Mouse (Mus musculus) layer of hippocampus, postnatal 25 days (tissue): ENCODE data around the gene Uhrf1bp1. TPM values are rescaled to one million over a fixed set of nuclear protein-coding genes. Genes with fewer than 3 reads are reported as not detected.

Experiments
- DNase-seq, 2 experiments: peaks; one replicate each; pipeline ENCODE4 v3.0.0; 2022; ENCODE audit warnings: mixed read lengths in 2 of 2, low spot score in 1 of 2; ENCODE audit errors: extremely low spot score in 1 of 2
- total RNA-seq, 2 experiments: library from RNA; stranded (reverse); gene quantifications; 2 replicates each; pipeline ENCODE4 v1.2.3; 2021

Gene Uhrf1bp1
- total RNA-seq, 2 experiments from 2014 or later, result 16.3 to 16.5 TPM

DNA sequence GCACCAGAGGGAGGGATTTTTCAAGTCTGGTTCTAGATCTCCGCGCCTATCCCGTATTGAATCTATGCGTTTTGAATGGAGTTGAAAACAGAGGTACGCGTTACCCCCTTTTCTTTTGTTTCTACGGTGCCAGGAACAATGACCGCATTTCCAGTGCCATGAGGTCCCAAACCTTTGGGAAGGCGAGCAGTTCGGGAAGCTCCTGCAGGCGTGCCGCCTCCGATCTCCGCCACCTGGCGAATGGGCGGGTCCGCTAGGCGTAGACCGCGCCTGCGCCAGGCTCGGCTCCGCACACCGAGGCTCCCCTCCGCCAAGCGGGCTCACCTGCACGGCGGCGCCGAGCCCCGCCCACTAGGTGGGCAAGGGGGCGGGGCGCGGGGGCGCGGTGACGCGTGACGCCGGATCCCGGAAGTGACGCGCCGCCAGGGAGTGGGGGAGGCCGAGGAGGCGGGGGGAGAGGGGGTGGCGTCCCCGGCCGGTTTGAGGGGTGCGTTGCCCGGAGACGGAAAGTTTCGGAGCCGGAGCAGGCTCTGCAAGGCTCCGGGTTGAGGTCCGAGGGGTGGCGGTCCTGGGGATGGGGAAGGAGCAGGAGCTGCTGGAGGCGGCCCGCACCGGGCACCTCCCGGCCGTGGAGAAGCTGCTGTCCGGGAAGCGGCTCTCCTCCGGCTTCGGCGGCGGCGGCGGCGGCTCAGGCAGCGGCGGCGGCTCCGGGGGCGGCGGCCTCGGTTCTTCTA is 52.8 kb downstream of the Uhrf1bp1 start, which contains the start of gene Anks1:
Gene Anks1, plus strand, starts transcription at position 419 of the 734 bp plus-strand sequence.
- DNase-seq, result peak; percentile 76 to 83

DNA sequence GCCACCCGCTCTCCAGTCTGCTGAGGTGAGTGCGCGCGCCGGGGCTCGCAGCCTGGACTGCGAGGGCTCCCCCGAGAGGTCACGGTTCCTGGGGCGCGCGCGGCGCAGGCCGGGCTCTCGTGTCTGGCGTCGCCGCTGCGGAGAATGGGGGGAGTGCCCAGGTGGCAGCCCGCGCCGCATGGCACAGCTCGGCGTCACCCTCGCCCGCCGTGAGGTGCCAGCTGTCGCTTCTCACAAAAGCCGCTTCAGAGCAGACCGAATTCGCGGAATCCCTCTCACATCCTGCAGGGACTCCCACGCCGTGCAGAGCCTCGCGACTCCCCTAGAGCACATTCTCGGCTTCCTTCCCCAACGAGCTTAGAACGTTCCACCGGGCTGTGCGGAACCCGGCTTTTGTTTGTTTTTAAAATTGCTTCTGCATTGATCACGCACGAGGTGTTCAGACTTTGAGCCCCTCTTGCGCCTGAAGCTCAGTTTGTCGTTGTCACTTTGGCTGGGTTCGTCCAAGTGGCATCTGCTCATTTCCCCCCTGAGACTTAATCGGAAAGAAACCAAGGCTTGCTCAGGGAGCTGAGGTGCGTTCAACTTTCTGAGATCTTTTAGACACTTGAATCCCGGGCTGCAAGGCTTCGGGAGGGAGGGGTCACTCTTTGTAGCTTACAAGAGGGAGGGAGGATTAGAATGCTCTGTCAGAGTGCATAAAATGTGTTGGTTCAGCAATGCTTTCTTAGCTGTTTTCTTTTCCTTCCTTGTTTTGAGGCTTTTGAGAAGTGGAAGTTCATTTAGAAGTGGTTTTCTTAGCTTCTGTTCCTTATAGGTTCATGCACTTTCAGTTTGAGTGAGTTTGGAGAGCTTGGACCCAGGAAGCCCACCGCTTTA is 53.6 kb downstream of the Uhrf1bp1 start, which contains the start of gene Taf11:
Gene Taf11, minus strand, starts transcription at position 223 of the 879 bp plus-strand sequence.
- DNase-seq, result peak; percentile 60 to 68

DNA sequence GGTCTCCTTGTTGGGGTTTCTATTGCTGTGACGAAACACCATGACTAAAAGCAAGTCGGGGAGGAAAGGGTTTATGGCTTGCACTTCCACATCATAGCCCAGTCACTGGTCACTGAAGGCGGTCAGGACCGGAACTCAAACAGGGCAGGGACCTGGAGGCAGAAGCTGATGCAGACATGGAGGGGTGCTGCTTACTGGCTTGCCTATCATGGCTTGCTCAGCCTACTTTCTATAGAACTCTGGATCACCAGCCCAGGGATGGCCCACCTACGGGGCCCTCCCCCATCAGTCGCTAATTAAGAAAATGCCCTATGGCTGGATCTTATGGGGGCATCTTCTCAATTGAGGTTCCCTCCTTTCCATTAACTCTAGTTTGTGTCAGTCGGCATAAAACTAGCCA is 55.1 kb downstream of the Uhrf1bp1 start:
- no peak for DNase-seq

DNA sequence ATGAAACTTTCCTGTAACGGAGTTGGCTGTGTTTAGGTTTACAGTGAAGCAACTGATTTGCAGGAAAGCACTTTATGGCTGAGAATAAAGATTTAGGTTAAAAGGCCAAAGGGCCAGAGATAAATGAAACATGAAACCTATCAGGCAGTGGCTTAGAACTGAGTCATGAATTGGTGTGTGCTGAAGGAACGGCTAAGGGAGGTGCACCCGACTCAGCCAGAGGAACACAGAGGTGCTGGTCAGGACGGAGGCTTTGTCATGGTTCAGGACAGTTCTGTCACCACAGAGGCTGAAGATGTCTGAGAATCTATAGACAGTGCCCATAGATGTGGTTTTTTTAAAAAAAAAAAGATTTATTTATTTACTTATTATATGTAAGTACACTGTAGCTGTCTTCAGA is 58.5 kb downstream of the Uhrf1bp1 start:
- no peak for DNase-seq

DNA sequence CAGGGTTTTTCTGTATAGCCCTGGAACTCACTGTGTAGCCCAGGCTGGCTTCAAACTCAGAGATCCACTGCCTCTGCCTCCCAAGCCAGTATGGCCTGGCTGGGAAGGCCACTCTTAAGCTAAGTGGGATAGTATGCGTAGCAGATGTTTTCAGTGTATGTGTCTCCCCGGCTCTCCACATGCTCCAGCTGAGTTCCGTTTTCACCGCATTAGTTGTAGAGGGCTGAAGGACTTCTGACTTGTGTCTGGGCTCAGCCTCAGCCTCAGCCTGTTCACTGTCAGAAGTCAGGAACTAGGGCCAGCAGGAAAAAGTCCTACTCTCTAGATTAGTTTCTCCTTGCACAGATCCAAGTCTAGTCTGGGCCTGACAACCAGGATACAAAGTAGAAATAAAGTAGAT is 60.1 kb downstream of the Uhrf1bp1 start:
- DNase-seq, result no peak

DNA sequence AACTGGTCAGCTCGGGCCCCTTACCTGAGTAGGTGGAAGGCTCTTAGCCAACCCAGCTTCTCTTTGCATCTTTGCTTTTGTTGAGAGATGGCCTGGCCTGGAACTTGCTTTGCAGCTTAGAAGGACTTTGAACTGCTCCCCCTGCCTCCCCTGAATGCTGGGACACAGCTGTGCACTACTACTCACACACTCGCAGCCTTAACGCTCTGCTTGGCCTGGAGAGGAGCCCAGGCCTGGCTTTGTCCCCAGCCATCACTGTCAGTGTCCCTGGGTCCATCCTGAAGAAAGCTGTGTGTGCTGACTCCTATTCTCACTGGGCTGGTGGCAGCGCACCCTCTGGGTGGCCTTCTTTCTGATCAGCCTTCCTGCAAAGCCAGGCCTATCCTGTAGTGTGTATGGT is 64.4 kb downstream of the Uhrf1bp1 start:
- no peak for DNase-seq

DNA sequence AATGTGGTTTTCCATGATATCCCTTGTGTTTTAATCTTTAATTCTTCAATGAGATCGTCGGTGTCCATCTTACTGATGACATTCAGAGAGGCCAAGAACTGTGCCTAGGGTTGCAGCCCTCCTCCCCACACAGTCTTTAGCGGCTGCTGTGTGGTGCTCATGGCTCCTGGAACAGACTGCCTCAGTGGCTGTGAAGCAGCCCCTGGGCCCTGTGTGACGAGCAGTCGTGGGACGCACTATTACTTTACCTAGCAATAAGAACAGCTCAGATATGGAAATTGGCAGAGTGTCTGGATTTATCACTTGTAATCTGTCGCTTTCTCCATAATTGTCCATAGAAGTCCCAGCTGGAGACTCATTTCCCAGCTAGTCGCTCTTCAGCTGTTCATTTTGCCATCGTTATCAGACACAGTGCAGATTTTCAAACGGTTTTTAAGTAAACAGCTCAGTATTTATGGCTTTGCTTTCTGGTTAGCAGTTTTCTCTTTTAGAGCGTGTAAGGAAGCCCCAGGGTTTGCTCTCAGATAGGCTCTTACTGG is 66.0 kb downstream of the Uhrf1bp1 start:
- DNase-seq, result no peak

DNA sequence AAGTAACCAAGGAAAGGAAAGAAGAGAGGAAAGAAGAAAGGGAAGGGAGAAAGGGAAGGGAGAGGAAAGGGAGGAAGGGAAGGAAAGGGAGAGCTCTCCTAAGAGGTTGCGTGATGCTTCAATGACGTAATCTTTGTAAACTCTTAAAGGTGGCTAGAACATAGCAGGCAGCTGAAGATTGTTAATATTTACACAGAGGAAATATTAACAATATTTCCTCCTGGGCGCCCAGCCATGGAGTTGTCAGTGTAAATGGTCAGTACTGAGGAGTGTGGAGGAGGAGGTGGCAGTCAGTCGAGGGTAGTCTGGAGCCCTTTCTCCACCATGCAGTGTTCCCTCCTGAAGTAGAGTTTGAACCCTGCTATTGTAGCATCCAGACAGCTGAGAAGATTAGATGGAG is 68.8 kb downstream of the Uhrf1bp1 start:
- DNase-seq, result no peak

DNA sequence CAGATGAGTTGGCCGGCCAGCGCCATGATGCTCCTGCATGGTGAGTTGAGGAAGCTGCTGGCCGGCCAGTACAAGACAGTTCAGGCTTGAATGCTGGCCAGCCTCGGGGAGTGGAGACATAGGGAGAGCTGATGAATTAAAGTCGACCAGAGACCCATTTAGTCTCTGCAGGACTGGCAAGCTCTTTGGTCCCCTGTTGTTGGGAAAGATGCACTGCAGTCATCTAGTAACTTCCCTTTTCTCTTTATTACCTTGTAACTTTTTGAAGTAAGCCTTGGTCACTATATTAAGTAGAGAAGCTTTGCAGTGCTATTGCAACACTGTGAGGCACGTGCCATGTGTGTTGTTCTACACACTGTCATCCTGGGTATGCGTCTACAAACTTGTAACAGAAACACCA is 69.3 kb downstream of the Uhrf1bp1 start:
- DNase-seq, result no peak

DNA sequence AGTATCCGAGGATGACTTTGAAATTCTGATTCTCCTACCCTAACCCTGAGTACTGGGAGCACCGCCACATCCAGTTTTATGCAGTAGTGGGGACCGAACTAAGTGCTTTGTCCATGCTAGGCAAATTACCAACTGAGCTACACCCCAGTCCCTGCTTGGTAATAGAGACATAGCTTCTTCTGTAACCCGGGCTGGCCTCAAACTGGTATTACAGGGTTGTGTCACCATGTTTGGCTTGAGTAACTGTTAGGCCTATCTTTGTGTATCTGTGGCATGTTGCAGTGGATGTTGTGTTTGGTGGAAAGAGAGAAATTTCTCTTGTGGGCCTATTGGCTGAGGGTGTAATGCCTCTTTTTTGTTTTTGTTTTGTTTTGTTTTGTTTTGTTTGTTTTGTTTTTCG is 74.0 kb downstream of the Uhrf1bp1 start:
- DNase-seq, result no peak

DNA sequence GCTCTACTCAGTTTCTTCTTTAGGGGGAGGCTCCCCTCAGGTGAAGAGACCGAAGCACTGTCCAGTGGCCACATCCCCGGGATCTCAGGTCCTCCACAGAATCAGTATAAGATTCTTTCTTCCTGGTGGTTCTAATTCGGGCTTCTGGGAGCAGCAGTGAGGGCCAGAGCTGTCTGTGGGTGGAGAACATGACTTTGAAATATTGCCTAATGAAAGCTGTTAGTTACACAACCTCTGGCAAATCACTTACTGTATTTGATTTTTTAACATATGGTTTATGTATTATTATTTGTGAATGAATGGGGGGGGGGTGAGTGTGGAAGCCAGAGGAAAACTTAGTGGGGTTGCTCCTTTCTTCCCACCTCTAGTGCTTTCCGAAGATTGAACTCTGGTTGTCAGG is 75.6 kb downstream of the Uhrf1bp1 start:
- no peak for DNase-seq

DNA sequence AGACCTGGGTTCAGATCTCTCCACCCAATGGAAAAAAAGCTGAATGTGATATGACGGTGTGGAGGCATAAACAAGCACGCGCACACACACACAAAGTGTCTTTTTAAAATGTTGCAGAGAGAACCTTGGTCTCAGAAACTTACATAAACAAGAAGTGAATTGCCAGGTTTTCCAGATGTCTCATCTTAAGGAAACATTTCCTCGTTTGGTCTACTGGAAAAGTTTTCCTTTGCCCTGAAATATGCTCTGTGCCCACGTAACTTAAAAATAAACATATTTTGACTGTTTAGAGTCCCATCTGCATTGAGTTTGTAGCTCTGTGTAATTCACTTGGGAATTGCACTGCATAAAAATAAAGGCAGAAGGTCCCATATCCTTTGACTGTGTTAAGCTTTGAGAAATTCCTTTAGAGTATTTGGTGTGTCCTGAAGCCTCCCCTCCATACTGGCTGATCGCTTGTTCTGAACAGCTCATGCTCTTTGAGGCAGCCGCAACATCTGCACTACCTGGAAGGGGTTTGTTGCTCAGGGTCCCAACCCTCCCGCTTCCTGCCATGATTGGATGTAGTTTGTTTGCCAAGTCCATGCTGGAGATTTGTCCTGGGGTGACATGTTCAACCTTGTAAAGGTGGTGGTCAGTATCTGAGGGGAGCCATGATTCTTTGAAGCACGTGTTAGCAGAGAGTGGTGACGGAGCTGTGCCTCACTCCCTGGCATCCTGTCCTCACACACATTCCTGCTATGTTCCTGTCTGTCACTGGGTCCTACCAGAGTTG is 78.1 kb downstream of the Uhrf1bp1 start:
- DNase-seq, result no peak

DNA sequence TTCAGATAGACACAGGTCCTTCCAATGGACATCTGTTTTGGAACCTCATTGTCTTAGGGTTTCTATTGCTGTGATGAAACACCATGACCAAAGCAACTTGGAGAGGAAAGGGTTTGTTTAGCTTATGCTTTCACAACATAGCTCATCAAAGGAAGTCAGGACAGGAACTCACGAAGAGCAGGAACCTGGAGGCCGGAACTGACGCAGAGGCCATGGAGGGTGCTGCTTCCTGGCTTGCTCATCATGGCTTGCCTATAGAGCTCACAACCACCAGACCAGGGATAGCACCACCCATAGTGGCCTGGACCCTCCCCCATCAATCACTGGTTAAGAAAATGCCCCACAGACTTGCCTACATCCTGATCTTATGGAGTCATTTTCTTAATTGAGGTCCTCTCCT is 78.8 kb downstream of the Uhrf1bp1 start:
- DNase-seq, result no peak

DNA sequence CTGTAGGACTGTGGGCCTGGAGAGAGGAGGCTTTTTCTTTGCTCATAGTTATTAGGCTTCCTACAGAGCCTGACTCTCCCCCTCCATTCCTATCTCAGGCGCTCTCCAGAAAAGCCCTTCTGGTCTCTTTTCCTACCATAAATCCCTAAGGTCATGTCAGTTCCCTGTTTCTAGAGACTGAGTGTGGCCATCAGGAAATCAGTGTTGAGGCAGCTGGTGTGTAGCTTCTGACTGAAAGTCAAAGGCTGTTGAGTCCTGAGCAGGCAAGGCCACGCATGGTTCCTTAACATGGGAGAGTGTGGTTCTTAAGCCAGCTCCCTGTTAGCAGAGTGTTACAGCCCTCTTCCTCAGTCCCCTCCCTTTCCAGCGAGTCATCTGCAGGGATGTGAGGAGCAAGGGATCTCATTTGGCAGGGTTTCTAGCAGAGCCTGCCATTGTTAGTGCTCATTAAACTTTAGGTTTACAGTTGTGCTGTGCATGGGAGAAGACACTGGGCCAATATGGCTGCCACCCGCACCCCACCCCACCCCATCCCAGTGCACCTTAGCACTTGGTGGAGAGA is 80.9 kb downstream of the Uhrf1bp1 start:
- DNase-seq, result no peak

DNA sequence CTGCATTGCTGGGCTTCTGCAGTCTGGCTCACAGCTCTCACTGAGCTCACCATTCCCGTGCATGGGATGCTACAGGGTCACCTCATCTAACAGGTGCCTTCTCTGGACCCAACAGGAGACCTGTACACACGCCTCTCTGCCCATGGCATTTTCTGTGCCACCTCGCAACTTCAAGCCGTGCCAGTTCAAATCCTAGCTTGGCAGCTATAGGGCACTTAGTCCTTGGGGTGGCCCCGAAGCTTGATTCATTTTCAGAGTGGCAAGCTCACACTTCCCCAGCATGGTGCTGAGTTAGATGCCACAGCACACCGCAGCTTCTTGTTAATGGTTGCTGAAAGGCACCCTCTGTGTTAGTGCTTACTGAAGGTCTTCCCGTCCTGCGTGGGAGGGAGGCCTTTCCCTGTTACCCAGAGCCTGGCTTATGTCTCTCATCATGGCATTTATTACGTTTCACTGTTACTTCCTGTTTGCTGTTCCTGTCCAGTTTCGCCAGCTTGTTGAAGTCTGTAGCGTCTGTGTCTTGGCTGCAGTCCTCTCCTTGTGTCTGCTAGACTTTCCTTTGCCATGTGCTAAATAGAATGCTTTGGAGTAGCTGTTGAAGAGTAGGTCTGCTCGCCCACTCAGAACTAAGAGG is 82.0 kb downstream of the Uhrf1bp1 start:
- no peak for DNase-seq

DNA sequence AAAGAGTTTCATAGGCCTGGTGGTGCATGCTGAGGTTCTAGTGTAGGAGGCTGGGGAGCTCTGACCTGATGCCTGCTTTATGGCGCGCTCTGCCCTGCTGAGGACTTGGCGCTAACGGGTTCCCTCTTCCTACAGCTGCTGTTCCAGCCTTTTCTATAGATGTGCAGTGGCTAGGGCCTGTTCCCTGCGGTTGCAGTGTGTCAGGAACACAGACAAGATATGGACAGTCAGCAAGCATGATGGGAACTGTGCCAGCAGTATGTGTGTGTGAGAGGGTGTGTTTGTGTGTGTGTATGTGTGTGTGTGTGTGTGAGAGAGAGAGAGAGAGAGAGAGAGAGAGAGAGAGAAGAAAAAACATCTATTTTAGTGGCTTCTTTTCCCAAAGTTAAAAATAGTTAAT is 82.8 kb downstream of the Uhrf1bp1 start:
- no peak for DNase-seq

DNA sequence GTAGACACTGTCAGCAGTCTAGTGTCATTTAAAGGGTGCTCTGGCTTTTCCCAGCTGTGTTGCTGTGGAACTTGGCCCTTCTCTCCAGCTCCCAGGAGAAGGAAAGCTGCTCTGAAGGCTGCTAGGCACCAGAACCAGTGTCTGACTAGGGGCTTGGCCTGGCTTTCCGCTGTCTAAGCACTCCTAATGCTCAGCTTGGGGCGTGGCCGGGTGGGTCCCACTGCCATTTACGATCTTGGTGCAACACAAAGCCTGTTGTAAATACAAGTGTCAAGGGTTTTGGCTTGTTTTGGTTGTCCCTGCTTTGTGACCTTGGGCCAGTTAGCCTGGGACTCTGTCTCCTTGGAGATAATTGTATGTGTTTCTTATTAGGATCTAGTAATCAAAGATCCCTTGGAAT is 84.1 kb downstream of the Uhrf1bp1 start:
- no peak for DNase-seq

DNA sequence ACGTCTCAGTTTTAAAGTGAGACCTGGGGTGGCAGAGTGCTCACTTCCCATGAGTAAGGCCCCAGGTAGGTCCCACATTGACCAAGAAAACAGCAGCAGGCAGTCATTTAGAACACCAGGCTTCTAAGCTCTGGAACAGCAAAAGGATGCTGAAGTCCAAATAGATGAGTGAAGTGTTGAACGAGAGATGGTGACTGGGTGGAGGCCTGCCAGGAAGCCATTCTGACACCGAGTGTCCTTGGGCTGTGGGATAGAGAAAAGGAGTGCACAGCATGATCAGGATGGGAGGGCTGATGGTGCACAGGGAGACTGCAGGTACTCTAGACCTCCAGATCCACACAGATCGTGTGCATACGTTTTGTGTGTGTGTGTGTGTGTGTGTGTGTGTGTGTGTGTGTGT is 84.9 kb downstream of the Uhrf1bp1 start:
- no peak for DNase-seq

DNA sequence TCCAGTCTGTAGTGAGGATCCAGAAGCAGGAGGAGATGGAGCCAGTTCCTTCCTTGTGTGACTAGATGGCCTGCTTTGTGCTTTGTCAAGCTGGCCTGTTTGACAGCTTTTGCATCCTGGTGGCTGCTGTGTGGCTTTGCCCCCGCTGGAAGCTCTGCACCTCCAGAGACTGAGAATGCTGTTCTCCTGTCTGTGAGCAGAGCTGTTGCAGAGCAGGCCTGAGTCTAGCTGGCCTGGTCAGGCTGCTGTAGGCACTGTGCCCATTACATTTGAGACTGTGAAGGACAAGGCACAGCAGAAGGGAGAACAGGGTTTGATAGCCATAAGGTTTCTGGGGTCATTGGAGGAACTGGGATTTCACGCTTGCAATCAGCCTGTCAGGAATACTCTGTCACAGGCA is 85.5 kb downstream of the Uhrf1bp1 start:
- no peak for DNase-seq

DNA sequence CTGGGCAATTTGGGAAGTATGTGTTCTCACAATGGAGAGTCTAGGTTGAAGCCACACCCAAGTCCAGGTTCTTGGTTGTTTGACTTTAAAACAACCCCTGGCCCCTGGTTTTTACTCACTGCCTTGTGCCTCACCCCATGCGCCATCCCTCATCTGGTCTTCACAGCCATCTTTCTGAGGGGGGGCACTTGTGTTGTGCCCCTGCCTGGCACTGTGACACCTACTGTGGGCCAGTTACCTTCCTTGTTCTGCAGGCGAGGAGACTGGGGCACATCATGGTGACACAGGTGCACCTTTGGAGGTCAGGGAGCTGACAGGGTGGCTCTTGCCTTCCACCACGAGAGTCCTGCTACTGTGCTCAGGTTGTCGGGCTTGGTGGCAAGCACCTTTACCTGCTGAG is 85.9 kb downstream of the Uhrf1bp1 start:
- no peak for DNase-seq
